Mouse (Mus musculus) hindbrain, embryonic 16.5 days (tissue): Measurements from ENCODE around the gene Gm3417. TPM values are rescaled to one million over a fixed set of nuclear protein-coding genes. Genes with fewer than 3 reads are reported as not detected.
"Not testable (repeated sequence)": the region's sequence is repeated elsewhere in the genome, so short reads cannot be mapped to it uniquely, and the experiment has no call there.

Experiments used
- ATAC-seq: fragments of 200-750 bp; cut with Nextera tagmentation; 2 replicates; pipeline ENCODE4 v1.8.0; 2017; ENCODE audit warnings: moderate TSS enrichment, moderate library complexity
- H3K27ac ChIP-seq: fragments of 300-500 bp; sonication (generic); 2 replicates; pipeline ENCODE4 v1.5.1; 2014; ENCODE audit warnings: low read depth, mild to moderate bottlenecking, control low read depth, low read length, moderate library complexity
- H3K27me3 ChIP-seq: fragments of 300-500 bp; sonication (generic); replicated peaks from 2 replicates; pipeline ENCODE4 v1.6.1; 2014; ENCODE audit warnings: low read length; ENCODE audit not compliant: control insufficient read depth, insufficient read depth
- H3K36me3 ChIP-seq: fragments of 300-500 bp; sonication (generic); 2 replicates; pipeline ENCODE4 v1.6.1; 2014; ENCODE audit warnings: mild to moderate bottlenecking, low read length, moderate library complexity, mixed read lengths; ENCODE audit not compliant: control insufficient read depth, insufficient read depth
- H3K4me1 ChIP-seq: fragments of 300-500 bp; sonication (generic); 2 replicates; pipeline ENCODE4 v1.6.1; 2014; ENCODE audit warnings: low read depth, low read length; ENCODE audit not compliant: control insufficient read depth, insufficient read depth
- H3K4me2 ChIP-seq: fragments of 300-500 bp; sonication (generic); 2 replicates; pipeline ENCODE4 v1.6.1; 2014; ENCODE audit warnings: mild to moderate bottlenecking, low read length, control low read depth, moderate library complexity
- H3K4me3 ChIP-seq: fragments of 300-500 bp; sonication (generic); 2 replicates; pipeline ENCODE4 v1.5.1; 2014; ENCODE audit warnings: mild to moderate bottlenecking, low read length, control low read depth, moderate library complexity
- H3K9ac ChIP-seq: fragments of 300-500 bp; sonication (generic); 2 replicates; pipeline ENCODE4 v1.6.1; 2014; ENCODE audit warnings: low read depth, mild to moderate bottlenecking, control low read depth, low read length, moderate library complexity
- H3K9me3 ChIP-seq: fragments of 300-500 bp; sonication (generic); 2 replicates; pipeline ENCODE4 v1.6.1; 2014; ENCODE audit warnings: mild to moderate bottlenecking, low read length, moderate library complexity; ENCODE audit not compliant: control insufficient read depth
- WGBS: fragments of 180-500 bp; shearing (Covaris S2); extraction: QIAGEN DNeasy Blood & Tissue Kit; methylation state at CpG from one replicate; pipeline ENCODE4 v1.1.7; 2014; 5-methylcytosine and 5-hydroxymethylcytosine counted together
- polyA plus RNA-seq: library from polyadenylated mRNA; unstranded; fragments of >200 nt; fragmentation: Nextera tagmentation; extraction: Ambion mirVana; gene quantifications from 2 replicates; pipeline ENCODE4 v1.2.1, GENCODE M21; 2015

Gm3417 gene
- polyA plus RNA-seq, 1 experiment from 2014 or later = not detected

DNA sequence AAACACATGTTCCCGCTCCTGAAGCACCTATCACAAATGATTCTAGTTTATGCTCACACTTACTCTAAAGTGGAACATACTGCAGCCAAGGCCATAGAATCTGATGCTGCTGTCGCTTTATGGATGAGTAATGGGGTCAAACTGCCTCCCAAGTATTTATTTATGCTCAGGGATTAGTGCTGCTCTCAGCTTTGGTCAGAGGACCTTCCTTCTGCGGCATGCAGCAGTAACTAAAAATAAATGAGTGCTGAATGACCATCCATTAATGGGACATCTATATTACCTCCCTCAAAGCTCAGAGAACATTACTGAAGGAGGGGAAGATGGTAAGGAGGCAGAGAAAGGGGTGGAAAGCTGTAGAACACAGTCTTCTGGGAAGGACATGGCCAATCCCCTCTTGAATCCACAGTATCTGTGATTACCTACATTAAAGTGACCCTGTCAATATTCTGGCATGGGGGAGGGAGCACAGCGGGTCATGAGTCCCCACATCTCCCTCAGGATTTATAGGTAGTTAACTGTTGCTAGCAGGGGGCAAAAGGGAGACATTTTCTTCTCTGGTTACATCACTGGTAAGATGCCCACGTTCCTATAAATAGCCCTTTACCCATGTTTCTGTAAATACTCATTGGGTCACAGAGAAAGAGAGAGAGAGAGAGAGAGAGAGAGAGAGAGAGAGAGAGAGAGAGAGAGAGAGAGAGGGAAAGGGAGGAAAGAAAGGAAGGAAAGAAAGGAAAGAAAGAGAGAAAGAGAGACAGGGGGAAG lies 42.6 kb downstream of the Gm3417 start:
- Histone ChIP-seq H3K9ac (no peak overlapping the region), H3K4me2 (no peak overlapping the region), H3K4me3 (no peak overlapping the region), H3K36me3 (no peaks in the 10 kb centered on the region), H3K4me1 (no peaks in the 10 kb centered on the region), H3K9me3 (no peaks in the 10 kb centered on the region), H3K27me3 (no peaks in the 10 kb centered on the region), H3K27ac (no peak overlapping the region)
- 73% methylated on average over 5 of the region's 5 CpGs for WGBS
- ATAC-seq = no peak

DNA sequence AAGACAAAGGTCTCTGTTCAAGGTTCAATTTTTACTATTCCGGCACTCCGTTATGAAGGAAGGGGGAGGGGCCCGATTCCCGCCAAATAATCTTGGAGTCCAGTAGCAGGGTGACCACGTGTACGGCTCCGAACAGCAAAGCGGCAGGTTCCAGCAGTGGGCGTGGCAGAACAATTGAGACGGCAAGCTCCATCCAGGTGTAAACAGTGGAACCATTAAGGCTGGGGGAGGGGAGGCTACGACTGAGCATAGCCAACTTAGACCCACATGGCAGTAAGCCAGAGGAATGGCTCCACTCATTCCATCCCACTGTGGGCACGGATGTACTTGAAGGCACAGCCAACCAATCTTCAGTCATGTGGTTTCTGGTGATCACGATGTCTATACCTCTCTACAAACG lies 43.3 kb downstream of the Gm3417 start:
- H3K4me1 ChIP-seq, ATAC-seq, H3K36me3 ChIP-seq, H3K9ac ChIP-seq, H3K4me3 ChIP-seq, H3K27ac ChIP-seq, H3K27me3 ChIP-seq, H3K9me3 ChIP-seq, H3K4me2 ChIP-seq: not testable (repeated sequence)
- 87% methylated on average over 11 of the region's 14 CpGs for WGBS

DNA sequence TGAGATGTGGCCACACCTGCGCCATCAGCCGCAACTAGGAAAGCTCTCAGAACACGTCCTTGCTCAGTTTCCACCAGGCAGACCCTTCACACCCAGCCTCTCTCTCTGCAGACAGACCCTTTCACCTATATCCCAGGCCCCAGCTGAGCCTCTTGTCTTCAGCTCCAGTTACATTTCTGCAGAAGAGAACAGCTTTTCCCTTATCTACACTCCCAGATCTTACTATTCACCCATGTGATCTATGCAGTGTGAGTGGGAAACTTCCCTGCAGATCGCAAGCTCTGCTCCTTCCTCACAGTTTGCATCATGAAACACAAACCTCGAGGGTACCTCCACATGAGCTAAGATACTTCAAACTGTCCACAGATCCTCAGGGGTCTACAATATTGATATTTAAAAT lies 47.1 kb downstream of the Gm3417 start:
- no peak for ATAC-seq
- Histone ChIP-seq H3K9ac (no peak overlapping the region), H3K4me3 (no peak overlapping the region), H3K27ac (no peak overlapping the region), H3K9me3 (no peaks in the 10 kb centered on the region), H3K4me2 (no peak overlapping the region), H3K4me1 (no peaks in the 10 kb centered on the region), H3K36me3 (no peaks in the 10 kb centered on the region), H3K27me3 (no peaks in the 10 kb centered on the region)
- 89% methylated on average over 5 of the region's 5 CpGs for WGBS

DNA sequence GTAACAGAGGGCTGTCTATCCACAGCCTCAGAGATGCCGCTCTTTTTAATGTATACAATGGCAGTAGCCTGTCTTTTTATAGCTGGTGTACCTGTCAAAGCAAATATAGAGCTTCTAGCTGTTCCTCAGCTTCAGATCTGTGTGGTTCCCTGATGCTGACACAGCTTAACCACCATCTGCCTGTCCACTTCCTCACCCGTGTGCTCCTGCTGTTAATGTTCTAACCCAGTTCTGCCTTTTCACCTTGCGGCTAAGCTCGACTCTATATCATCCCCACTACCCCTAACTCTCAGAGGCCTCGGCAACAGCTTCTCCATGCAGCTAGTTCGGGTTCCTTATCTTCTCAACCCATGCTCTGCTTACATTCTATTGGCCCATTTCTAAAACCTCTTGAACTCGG lies 47.9 kb downstream of the Gm3417 start:
- Histone ChIP-seq H3K9ac (no peak overlapping the region), H3K4me3 (no peak overlapping the region), H3K4me1 (no peaks in the 10 kb centered on the region), H3K9me3 (no peaks in the 10 kb centered on the region), H3K27ac (no peak overlapping the region), H3K27me3 (no peaks in the 10 kb centered on the region; the same call in 1 of the 2 replicates), H3K4me2 (no peak overlapping the region), H3K36me3 (no peaks in the 10 kb centered on the region)
- no peak for ATAC-seq
- WGBS = 81% methylated on average over 7 of the region's 7 CpGs

DNA sequence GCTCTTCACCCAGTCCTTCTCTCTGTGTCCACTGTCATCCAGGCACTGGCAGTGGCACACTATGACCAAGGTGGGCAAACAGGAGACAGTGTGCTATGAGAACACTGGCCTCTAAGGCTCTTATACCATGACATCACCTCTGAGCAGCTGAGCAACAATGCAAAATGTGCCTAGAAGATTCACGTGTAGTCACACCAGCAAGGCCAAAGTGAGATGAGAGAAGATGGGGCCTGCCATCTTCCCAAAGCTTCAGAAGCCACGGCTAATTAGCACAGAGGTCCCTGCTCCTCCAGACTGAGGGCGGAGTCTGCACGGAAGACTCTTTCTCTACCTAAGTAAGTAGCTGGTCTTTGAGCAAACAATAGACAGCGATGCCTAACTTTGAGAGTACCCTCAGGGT lies 50.0 kb downstream of the Gm3417 start:
- Histone ChIP-seq H3K4me2 (no peak overlapping the region), H3K27ac (no peak overlapping the region), H3K9me3 (no peaks in the 10 kb centered on the region), H3K4me1 (no peaks in the 10 kb centered on the region), H3K27me3 (no peaks in the 10 kb centered on the region; the same call in 1 of the 2 replicates), H3K36me3 (no peaks in the 10 kb centered on the region), H3K9ac (no peak overlapping the region), H3K4me3 (no peak overlapping the region)
- WGBS = 72% methylated on average over 5 of the region's 5 CpGs
- ATAC-seq = no peak

DNA sequence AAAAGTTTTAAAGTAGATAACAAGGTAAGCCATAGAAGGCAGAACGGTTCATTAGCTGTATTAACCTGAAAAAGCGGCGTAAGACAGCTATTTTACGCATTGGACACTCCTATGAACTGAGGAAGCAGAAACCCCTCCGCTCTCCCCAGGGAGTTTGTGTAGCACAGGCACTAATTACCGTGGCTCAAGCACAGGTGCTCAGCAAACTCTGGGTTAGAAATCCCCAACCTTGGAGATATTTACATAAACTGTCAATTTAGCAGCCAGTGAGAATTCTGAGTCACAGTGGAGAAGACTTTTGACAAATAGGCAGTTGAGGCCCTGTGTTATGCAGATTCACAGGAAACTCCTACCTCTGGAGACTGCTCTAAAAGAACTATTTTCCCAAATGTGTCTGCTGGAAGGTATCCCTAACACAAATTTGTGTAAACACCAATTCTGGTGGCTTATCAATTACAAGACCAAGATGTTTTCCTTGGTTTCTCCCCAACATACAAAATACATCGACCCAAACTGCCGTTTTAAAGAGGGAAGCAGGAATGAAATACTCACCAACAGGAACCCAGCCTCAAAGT lies 50.9 kb downstream of the Gm3417 start:
- no peaks in the 10 kb centered on the region for H3K9me3 ChIP-seq
- H3K36me3 ChIP-seq = no peaks in the 10 kb centered on the region
- no peak overlapping the region for H3K9ac ChIP-seq
- ATAC-seq = no peak
- no peak overlapping the region for H3K27ac ChIP-seq
- H3K27me3 ChIP-seq = no peaks in the 10 kb centered on the region; the same call in 1 of the 2 replicates
- no peak overlapping the region for H3K4me3 ChIP-seq
- WGBS = 84% methylated on average over 8 of the region's 8 CpGs
- no peak overlapping the region for H3K4me2 ChIP-seq
- no peaks in the 10 kb centered on the region for H3K4me1 ChIP-seq

DNA sequence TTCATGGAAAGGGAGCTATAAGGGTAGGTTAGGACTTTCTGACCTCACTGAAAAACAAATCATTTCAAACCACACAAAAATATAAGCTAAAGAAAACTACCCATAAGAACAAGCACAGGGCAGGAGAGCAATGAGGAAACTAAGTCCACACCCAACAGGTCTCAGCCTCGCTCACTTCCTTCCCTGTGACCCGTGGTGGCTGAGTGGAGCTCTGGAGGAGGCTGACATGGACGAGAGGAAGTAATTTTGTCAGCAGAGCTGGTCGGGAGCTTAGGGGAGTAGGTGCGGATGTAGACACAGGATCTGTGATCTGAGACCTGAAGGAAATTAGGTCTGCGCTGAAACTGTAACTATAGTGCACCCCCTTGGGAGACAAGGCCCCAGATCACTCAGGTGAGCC lies 57.0 kb downstream of the Gm3417 start:
- 74% methylated on average over 6 of the region's 6 CpGs for WGBS
- no peaks in the 10 kb centered on the region; the same call in 1 of the 2 replicates for H3K27me3 ChIP-seq
- no peaks in the 10 kb centered on the region for H3K4me1 ChIP-seq
- H3K9me3 ChIP-seq = no peaks in the 10 kb centered on the region
- H3K36me3 ChIP-seq = no peaks in the 10 kb centered on the region
- H3K9ac ChIP-seq = no peak overlapping the region
- no peak overlapping the region for H3K4me3 ChIP-seq
- no peak for ATAC-seq
- H3K4me2 ChIP-seq = no peak overlapping the region
- no peak overlapping the region for H3K27ac ChIP-seq

DNA sequence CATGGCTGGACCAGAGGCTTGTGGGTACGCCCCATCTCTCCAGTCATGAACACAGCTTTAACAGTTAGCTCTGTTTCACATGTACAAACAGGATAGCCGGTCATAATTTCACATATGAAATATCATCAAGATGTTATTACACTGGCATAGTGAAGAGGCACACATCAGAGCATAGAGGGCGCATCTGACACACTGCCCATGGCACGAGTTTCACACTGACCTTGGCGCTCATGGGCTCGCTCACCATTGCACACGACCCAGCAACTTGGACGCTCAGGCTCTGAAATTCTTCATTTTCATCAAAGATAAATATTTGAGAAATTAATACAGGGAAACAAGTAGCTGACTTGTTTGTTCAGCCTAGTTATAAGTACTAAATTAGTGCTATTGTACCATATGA lies 60.7 kb downstream of the Gm3417 start:
- 91% methylated on average over 8 of the region's 8 CpGs for WGBS
- no peaks in the 10 kb centered on the region for H3K36me3 ChIP-seq
- H3K4me3 ChIP-seq = no peak overlapping the region
- no peak overlapping the region for H3K27ac ChIP-seq
- no peaks in the 10 kb centered on the region for H3K9me3 ChIP-seq
- no peaks in the 10 kb centered on the region for H3K4me1 ChIP-seq
- H3K4me2 ChIP-seq = no peak overlapping the region
- H3K27me3 ChIP-seq = no peaks in the 10 kb centered on the region
- no peak for ATAC-seq
- no peak overlapping the region for H3K9ac ChIP-seq

DNA sequence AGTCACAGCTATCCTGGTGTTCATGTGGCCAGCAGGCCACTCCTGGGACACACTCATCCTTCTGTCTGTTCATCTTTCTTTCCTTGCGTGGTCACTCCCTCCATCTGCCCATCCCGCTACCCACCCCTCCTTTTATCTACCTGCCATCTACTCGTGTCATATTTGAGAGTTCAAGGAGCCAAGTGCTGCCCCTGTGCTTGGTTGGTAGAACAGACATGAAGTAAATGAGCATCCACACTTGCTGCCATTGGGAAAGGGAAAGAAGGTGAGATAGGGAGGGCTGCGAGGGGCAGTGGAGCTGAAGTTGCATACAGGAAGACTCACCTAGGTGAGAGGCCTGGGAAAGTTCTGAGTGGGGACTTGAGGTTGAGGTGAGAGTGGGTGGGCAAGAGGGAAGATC lies 64.2 kb downstream of the Gm3417 start:
- no peak overlapping the region for H3K4me2 ChIP-seq
- no peaks in the 10 kb centered on the region for H3K4me1 ChIP-seq
- no peaks in the 10 kb centered on the region for H3K36me3 ChIP-seq
- H3K4me3 ChIP-seq = no peak overlapping the region
- no peaks in the 10 kb centered on the region for H3K27me3 ChIP-seq
- no peak for ATAC-seq
- WGBS = 92% methylated on average over 4 of the region's 4 CpGs
- H3K27ac ChIP-seq = no peak overlapping the region
- H3K9me3 ChIP-seq = no peaks in the 10 kb centered on the region
- no peak overlapping the region for H3K9ac ChIP-seq
